Mouse (Mus musculus): ENCODE results near the gene Rnf6.
"Not testable (repeated sequence)": the region's sequence is repeated elsewhere in the genome, so short reads cannot be mapped to it uniquely, and the experiment has no call there.

- not testable (repeated sequence) for TF ChIP-seq CTCF (IDR thresholded peaks at IDR 0.05; ENCODE audit: control insufficient read depth, insufficient read depth, insufficient read length); MAX (IDR thresholded peaks at IDR 0.05); FOSL1 (IDR thresholded peaks at IDR 0.05; ENCODE audit: insufficient read depth, low read length, poor library complexity, severe bottlenecking); MYOG (IDR thresholded peaks at IDR 0.05; ENCODE audit: control insufficient read depth, extremely low read depth, insufficient read length); CEBPB (IDR thresholded peaks at IDR 0.05; ENCODE audit: low read depth); USF1 (IDR thresholded peaks at IDR 0.05; ENCODE audit: low read depth)
Measured at GRCm38 (mm10) chr5:146187441-146187840, 33.9 kb downstream of the Rnf6 start.

All from C2C12 (cell line).